Mouse (Mus musculus) neural tube, embryonic 15.5 days (tissue): ENCODE measurements around the gene Slc38a6. TPM values are rescaled to one million over a fixed set of nuclear protein-coding genes. Genes with fewer than 3 reads are reported as not detected.

Experiments used
- ATAC-seq: fragments of 200-750 bp; cut with Nextera tagmentation; 2 replicates; pipeline ENCODE4 v1.8.0; 2017; ENCODE audit warnings: mild to moderate bottlenecking, moderate TSS enrichment, moderate library complexity; ENCODE audit not compliant: low FRiP score
- H3K27ac ChIP-seq: fragments of 300-500 bp; sonication (generic); replicated peaks from 2 replicates; pipeline ENCODE4 v1.5.1; 2015; ENCODE audit warnings: mild to moderate bottlenecking, inconsistent platforms
- H3K27me3 ChIP-seq: fragments of 300-500 bp; sonication (generic); replicated peaks from 2 replicates; pipeline ENCODE4 v1.6.1; 2015; ENCODE audit warnings: inconsistent platforms
- H3K36me3 ChIP-seq: fragments of 300-500 bp; sonication (generic); 2 replicates; pipeline ENCODE4 v1.6.1; 2015; ENCODE audit warnings: inconsistent platforms
- H3K4me1 ChIP-seq: fragments of 300-500 bp; sonication (generic); 2 replicates; pipeline ENCODE4 v1.6.1; 2015; ENCODE audit warnings: inconsistent platforms
- H3K4me2 ChIP-seq: fragments of 300-500 bp; sonication (generic); 2 replicates; pipeline ENCODE4 v1.6.1; 2015; ENCODE audit warnings: inconsistent platforms, mild to moderate bottlenecking, moderate library complexity
- H3K4me3 ChIP-seq: fragments of 300-500 bp; sonication (generic); replicated peaks from 2 replicates; pipeline ENCODE4 v1.5.1; 2015; ENCODE audit warnings: mild to moderate bottlenecking, inconsistent platforms
- H3K9ac ChIP-seq: fragments of 300-500 bp; sonication (generic); replicated peaks from 2 replicates; pipeline ENCODE4 v1.6.1; 2015; ENCODE audit warnings: mild to moderate bottlenecking, inconsistent platforms
- H3K9me3 ChIP-seq: fragments of 300-500 bp; sonication (generic); replicated peaks from 2 replicates; pipeline ENCODE4 v1.6.1; 2016; ENCODE audit warnings: inconsistent platforms
- WGBS: fragments of 180-500 bp; shearing (Covaris S2); methylation state at CpG from one replicate; pipeline ENCODE4 v1.1.7; 2015; ENCODE audit warnings: mixed read lengths; 5-methylcytosine and 5-hydroxymethylcytosine counted together
- polyA plus RNA-seq: library from polyadenylated mRNA; unstranded; fragments of >200 nt; fragmentation: Nextera tagmentation; extraction: Ambion mirVana; gene quantifications from 2 replicates; pipeline ENCODE4 v1.2.1, GENCODE M21; 2015

Slc38a6 gene
- polyA plus RNA-seq, 1 experiment from 2014 or later, result 11.3 TPM

- no peak overlapping the region for H3K9ac ChIP-seq
- H3K4me3 ChIP-seq, result no peak overlapping the region
- H3K27me3 ChIP-seq, result no peaks in the 10 kb centered on the region
- no peaks in the 10 kb centered on the region for H3K9me3 ChIP-seq
- peaks cover 5% of the 10 kb centered on the region; the same call in 1 of the 2 replicates for H3K4me1 ChIP-seq
- ATAC-seq, result no peak
- no peak overlapping the region for H3K4me2 ChIP-seq
- peaks cover 3% of the 10 kb centered on the region; the same call in 1 of the 2 replicates for H3K36me3 ChIP-seq
- WGBS, result 64% methylated on average over 5 of the region's 5 CpGs
- H3K27ac ChIP-seq, result no peak overlapping the region
Observed at GRCm38 (mm10) chr12:73357311-73357710, 70.7 kb downstream of the Slc38a6 start.

- Histone ChIP-seq H3K4me1 (peaks cover 5% of the 10 kb centered on the region; the same call in 1 of the 2 replicates), H3K36me3 (peaks cover 3% of the 10 kb centered on the region; the same call in 1 of the 2 replicates), H3K27ac (no peak overlapping the region), H3K27me3 (no peaks in the 10 kb centered on the region), H3K4me3 (no peak overlapping the region), H3K9me3 (no peaks in the 10 kb centered on the region), H3K4me2 (no peak overlapping the region), H3K9ac (no peak overlapping the region)
- ATAC-seq, result no peak
- 92% methylated on average over 3 of the region's 3 CpGs for WGBS
Observed at GRCm38 (mm10) chr12:73357736-73358135, 71.2 kb downstream of the Slc38a6 start.

- H3K4me2 ChIP-seq, result no peak overlapping the region
- no peak overlapping the region for H3K27ac ChIP-seq
- H3K4me3 ChIP-seq, result no peak overlapping the region
- no peak for ATAC-seq
- no peaks in the 10 kb centered on the region for H3K27me3 ChIP-seq
- no peaks in the 10 kb centered on the region for H3K9me3 ChIP-seq
- no peak overlapping the region for H3K9ac ChIP-seq
- WGBS, result 77% methylated on average over 2 of the region's 2 CpGs
- H3K36me3 ChIP-seq, result peaks cover 3% of the 10 kb centered on the region; the same call in 1 of the 2 replicates
- H3K4me1 ChIP-seq, result peaks cover 5% of the 10 kb centered on the region; the same call in 1 of the 2 replicates
Observed at GRCm38 (mm10) chr12:73358640-73359039, 72.1 kb downstream of the Slc38a6 start.

GRCm38 (mm10) chr12:73359520-73359919 lies 72.9 kb downstream of the Slc38a6 start:
- H3K27me3 ChIP-seq, result no peaks in the 10 kb centered on the region
- H3K9ac ChIP-seq, result no peak overlapping the region
- no peak for ATAC-seq
- no peak overlapping the region for H3K4me2 ChIP-seq
- no peak overlapping the region for H3K27ac ChIP-seq
- no peaks in the 10 kb centered on the region for H3K9me3 ChIP-seq
- no peak overlapping the region for H3K4me3 ChIP-seq
- peaks cover 5% of the 10 kb centered on the region; the same call in 1 of the 2 replicates for H3K4me1 ChIP-seq
- H3K36me3 ChIP-seq, result peaks cover 3% of the 10 kb centered on the region; the same call in 1 of the 2 replicates
- WGBS, result 77% methylated on average over 4 of the region's 4 CpGs

- Histone ChIP-seq H3K9ac (no peak overlapping the region), H3K4me2 (no peak overlapping the region), H3K36me3 (peaks cover 3% of the 10 kb centered on the region; the same call in 1 of the 2 replicates), H3K4me3 (no peak overlapping the region), H3K9me3 (no peaks in the 10 kb centered on the region), H3K27me3 (no peaks in the 10 kb centered on the region), H3K27ac (no peak overlapping the region), H3K4me1 (no peaks in the 10 kb centered on the region)
- 67% methylated on average over 11 of the region's 11 CpGs for WGBS
- ATAC-seq, result no peak
Observed at GRCm38 (mm10) chr12:73361201-73361600, 74.6 kb downstream of the Slc38a6 start.

GRCm38 (mm10) chr12:73363401-73363800 lies 76.8 kb downstream of the Slc38a6 start:
- Histone ChIP-seq H3K9me3 (no peaks in the 10 kb centered on the region), H3K4me2 (no peak overlapping the region), H3K9ac (no peak overlapping the region), H3K36me3 (peaks cover under 1% of the 10 kb centered on the region; the same call in 1 of the 2 replicates), H3K4me1 (peaks cover 7% of the 10 kb centered on the region), H3K27ac (no peak overlapping the region), H3K27me3 (no peaks in the 10 kb centered on the region), H3K4me3 (no peak overlapping the region)
- no peak for ATAC-seq
- WGBS, result 85% methylated on average over 6 of the region's 6 CpGs

- no peak for ATAC-seq
- Histone ChIP-seq H3K4me1 (peaks cover 7% of the 10 kb centered on the region), H3K9me3 (no peaks in the 10 kb centered on the region), H3K36me3 (no peaks in the 10 kb centered on the region), H3K27me3 (no peaks in the 10 kb centered on the region), H3K4me3 (no peak overlapping the region), H3K27ac (no peak overlapping the region), H3K4me2 (no peak overlapping the region), H3K9ac (no peak overlapping the region)
- 93% methylated on average over 3 of the region's 3 CpGs for WGBS
Observed at GRCm38 (mm10) chr12:73363956-73364355, 77.4 kb downstream of the Slc38a6 start.

GRCm38 (mm10) chr12:73366581-73366980 lies 80.0 kb downstream of the Slc38a6 start:
- Histone ChIP-seq H3K4me2 (no peak overlapping the region), H3K9ac (no peak overlapping the region), H3K4me1 (peaks cover 7% of the 10 kb centered on the region), H3K4me3 (no peak overlapping the region), H3K36me3 (no peaks in the 10 kb centered on the region), H3K27me3 (no peaks in the 10 kb centered on the region), H3K9me3 (no peaks in the 10 kb centered on the region), H3K27ac (no peak overlapping the region)
- no peak for ATAC-seq
- 86% methylated on average over 7 of the region's 7 CpGs for WGBS

GRCm38 (mm10) chr12:73367460-73368079 lies 81.0 kb downstream of the Slc38a6 start:
- no peaks in the 10 kb centered on the region for H3K27me3 ChIP-seq
- H3K27ac ChIP-seq, result 0 out of 2 replicates have a peak overlapping the region, but pooled peaks have one; percentile 6
- peak overlapping the region; percentile 20; the same call in 1 of the 2 replicates for H3K4me2 ChIP-seq
- no peaks in the 10 kb centered on the region for H3K9me3 ChIP-seq
- H3K4me3 ChIP-seq, result no peak overlapping the region
- no peak overlapping the region for H3K9ac ChIP-seq
- H3K36me3 ChIP-seq, result no peaks in the 10 kb centered on the region
- peak; percentile 61; the same call in 1 of the 2 replicates for ATAC-seq
- WGBS, result 13% methylated on average over 20 of the region's 20 CpGs
- peaks cover 7% of the 10 kb centered on the region for H3K4me1 ChIP-seq

- Histone ChIP-seq H3K9ac (no peak overlapping the region), H3K27me3 (no peaks in the 10 kb centered on the region)
- ATAC-seq, result no peak
Observed at GRCm38 (mm10) chr12:73368868-73369608, 82.5 kb downstream of the Slc38a6 start.

GRCm38 (mm10) chr12:73370367-73370944 lies 83.9 kb downstream of the Slc38a6 start:
- no peak for ATAC-seq
- Histone ChIP-seq H3K36me3 (no peaks in the 10 kb centered on the region), H3K9ac (no peak overlapping the region), H3K9me3 (no peaks in the 10 kb centered on the region), H3K27ac (no peak overlapping the region), H3K4me3 (no peak overlapping the region), H3K4me2 (no peak overlapping the region), H3K4me1 (peaks cover 7% of the 10 kb centered on the region), H3K27me3 (no peaks in the 10 kb centered on the region)
- WGBS, result 68% methylated on average over 4 of the region's 4 CpGs

More at GRCm38 (mm10) chr12:73368868-73369608, 82.5 kb downstream of the Slc38a6 start:
- H3K4me3 ChIP-seq, result no peak overlapping the region
- no peak overlapping the region for H3K4me2 ChIP-seq
- no peaks in the 10 kb centered on the region for H3K9me3 ChIP-seq
- peaks cover 7% of the 10 kb centered on the region for H3K4me1 ChIP-seq
- H3K36me3 ChIP-seq, result no peaks in the 10 kb centered on the region
- no peak overlapping the region for H3K27ac ChIP-seq
- WGBS, result 89% methylated on average over 6 of the region's 7 CpGs
